Mouse (Mus musculus) heart, adult 2 months (tissue): ENCODE measurements around the gene Upp1. TPM values are rescaled to one million over a fixed set of nuclear protein-coding genes. Genes with fewer than 3 reads are reported as not detected.

Experiments used
- DNase-seq, 2 experiments: peaks; one replicate each; pipeline ENCODE4 v3.0.0; 2021
- H3K27ac ChIP-seq: fragments of 200-600 bp; 2 replicates; pipeline ENCODE4 v1.8.1; 2022
- H3K27me3 ChIP-seq: fragments of 200-500 bp; 2 replicates; pipeline ENCODE4 v1.6.1; 2012; ENCODE audit warnings: mild to moderate bottlenecking, low read length, inconsistent platforms, mixed read lengths; ENCODE audit not compliant: control insufficient read depth, insufficient read depth
- H3K36me3 ChIP-seq: fragments of 200-500 bp; 2 replicates; pipeline ENCODE4 v1.6.1; 2012; ENCODE audit warnings: low read length, inconsistent platforms; ENCODE audit not compliant: control insufficient read depth, insufficient read depth
- H3K4me1 ChIP-seq: fragments of 200-500 bp; 2 replicates; pipeline ENCODE4 v1.6.1; 2011; ENCODE audit warnings: low read length; ENCODE audit not compliant: control insufficient read depth, insufficient read depth
- H3K4me3 ChIP-seq: fragments of 200-600 bp; 2 replicates; pipeline ENCODE4 v1.8.1; 2022
- H3K79me2 ChIP-seq: fragments of 200-500 bp; replicated peaks from 2 replicates; pipeline ENCODE4 v1.6.1; 2012; ENCODE audit warnings: mild to moderate bottlenecking, inconsistent platforms, low read length, moderate library complexity, mixed read lengths; ENCODE audit not compliant: control insufficient read depth, insufficient read depth
- H3K9ac ChIP-seq: fragments of 200-500 bp; 2 replicates; pipeline ENCODE4 v1.6.1; 2012; ENCODE audit warnings: low read depth, mild to moderate bottlenecking, control low read depth, inconsistent platforms, low read length, mixed read lengths
- CTCF ChIP-seq: fragments of 200-600 bp; IDR thresholded peaks from 2 replicates; pipeline ENCODE4 v1.8.1; 2022; ENCODE audit warnings: antibody characterized with exemption, mild to moderate bottlenecking, moderate library complexity
- EP300 ChIP-seq: fragments of 200-500 bp; IDR thresholded peaks from 2 replicates; pipeline ENCODE4 v1.6.1; 2011; ENCODE audit warnings: low read depth, low read length, control low read depth; ENCODE audit not compliant: insufficient read depth
- POLR2A ChIP-seq: fragments of 200-500 bp; IDR thresholded peaks from 2 replicates; pipeline ENCODE4 v1.6.1; 2011; ENCODE audit warnings: mild to moderate bottlenecking, low read depth, low read length, control low read depth; ENCODE audit not compliant: insufficient read depth
- WGBS: fragments of 180-500 bp; shearing (Covaris S2); methylation state at CpG from one replicate; pipeline ENCODE4 v1.1.7; 2018; 5-methylcytosine and 5-hydroxymethylcytosine counted together
- intact Hi-C: fragments of 180-260 bp; cut with DNase I; formaldehyde crosslinking; loops from one replicate; pipeline ENCODE4 v1.15.1; 2025
- long read RNA-seq: library from polyadenylated mRNA; stranded (forward); transcript quantifications from one replicate; pipeline ENCODE4 v2.0.0, GENCODE M21; 2021
- polyA plus RNA-seq: library from polyadenylated mRNA; depleted of rRNA; stranded (reverse); fragments of >200 nt; gene quantifications from 2 replicates; pipeline ENCODE4 v1.2.3, GENCODE M21; 2012; rRNA removed
- total RNA-seq, 2 experiments: library from RNA; stranded (reverse); gene quantifications; 2 replicates each; pipeline ENCODE4 v1.2.3; 2021

The Upp1 gene
- 1 to 10 TPM; 4.6 to 5.2 TPM for total RNA-seq
- 7.4 and 9.9 TPM in 2 replicates for polyA plus RNA-seq
- long read RNA-seq, partial matches to known transcripts, result 0 of 2 reads
- long read RNA-seq, other reads (novel, unspliced or antisense), result 0 of 2 reads

DNA sequence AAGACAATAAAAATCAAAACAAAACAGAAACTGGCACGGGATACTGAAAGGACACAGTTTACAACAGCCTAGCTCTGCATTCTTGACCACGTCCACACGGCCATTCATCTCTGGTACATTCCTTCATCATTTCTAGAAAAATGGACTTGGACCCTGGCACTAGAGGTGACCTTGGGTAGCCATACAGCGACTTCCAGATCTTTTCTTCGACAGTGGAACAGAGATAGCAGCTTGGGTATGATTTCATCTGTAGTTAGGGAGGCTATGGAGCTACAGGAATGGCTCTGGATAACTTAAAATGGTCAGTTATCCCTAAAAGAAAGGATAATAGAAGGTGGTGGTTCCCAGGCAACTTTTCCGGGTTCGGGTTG, at the start of gene Upp1:
Upp1 (plus strand) TSS at position 54 of the 371 bp plus-strand sequence.
- no peak for TF ChIP-seq CTCF
- TF ChIP-seq POLR2A, result no peak
- TF ChIP-seq EP300, result no peak
- WGBS, result 1% methylated on average over 7 of the region's 7 CpGs
- no peaks in the 10 kb centered on the region for H3K79me2 ChIP-seq
- no peaks in the 10 kb centered on the region for H3K36me3 ChIP-seq
- no peak for DNase-seq
- peak within 1 kb of the TSS; percentile 61 for H3K9ac ChIP-seq
- peak within 1 kb of the TSS; percentile 60 for H3K4me3 ChIP-seq
- peaks cover 4% of the 10 kb centered on the region; the same call in 1 of the 2 replicates for H3K4me1 ChIP-seq
- peak within 1 kb of the TSS; percentile 64 for H3K27ac ChIP-seq
- H3K27me3 ChIP-seq, result no peaks in the 10 kb centered on the region
- intact Hi-C loops, result no loop called here

GRCm38 (mm10) chr11:9076444-9076843, 41.5 kb upstream of the Upp1 start:
- H3K27me3 ChIP-seq, result no peaks in the 10 kb centered on the region
- no peaks in the 10 kb centered on the region for H3K4me1 ChIP-seq
- intact Hi-C loops, result no loop called here
- no peak overlapping the region for H3K9ac ChIP-seq
- no peaks in the 10 kb centered on the region for H3K36me3 ChIP-seq
- WGBS, result 89% methylated on average over 3 of the region's 3 CpGs
- no peaks in the 10 kb centered on the region for H3K79me2 ChIP-seq
- no peak overlapping the region for H3K4me3 ChIP-seq
- TF ChIP-seq CTCF (no peak), EP300 (no peak), POLR2A (no peak)
- H3K27ac ChIP-seq, result no peak overlapping the region
- no peak for DNase-seq

DNA sequence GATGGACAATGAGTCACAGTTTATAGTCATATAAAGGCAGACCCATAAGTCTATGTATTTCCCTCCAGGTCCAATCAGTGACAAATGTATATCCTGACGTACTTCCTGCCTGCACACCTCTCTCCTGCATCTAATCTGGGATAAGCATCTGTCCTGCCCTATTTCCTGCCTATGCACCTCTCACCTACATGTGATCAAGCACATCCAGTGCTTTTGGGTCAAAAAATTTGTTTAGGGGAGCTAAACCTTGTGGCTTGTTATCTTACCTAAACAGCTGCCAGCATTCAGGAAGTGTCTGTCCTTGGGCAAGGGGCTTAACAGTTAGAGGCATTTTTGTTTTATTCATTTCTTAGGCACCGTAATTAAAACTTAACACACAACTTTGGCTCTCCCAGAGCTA, 4.7 kb upstream of the Upp1 start:
- WGBS, result 63% methylated on average over 2 of the region's 2 CpGs
- intact Hi-C loops, result no loop called here
- H3K27me3 ChIP-seq, result no peaks in the 10 kb centered on the region
- no peaks in the 10 kb centered on the region for H3K79me2 ChIP-seq
- no peaks in the 10 kb centered on the region for H3K36me3 ChIP-seq
- no peak overlapping the region for H3K27ac ChIP-seq
- no peak for DNase-seq
- no peak overlapping the region for H3K9ac ChIP-seq
- H3K4me1 ChIP-seq, result peaks cover 4% of the 10 kb centered on the region; the same call in 1 of the 2 replicates
- H3K4me3 ChIP-seq, result no peak overlapping the region
- no peak for TF ChIP-seq CTCF
- no peak for TF ChIP-seq EP300
- TF ChIP-seq POLR2A, result no peak

GRCm38 (mm10) chr11:9115367-9116120, 2.4 kb upstream of the Upp1 start:
- Histone ChIP-seq H3K79me2 (no peaks in the 10 kb centered on the region), H3K4me1 (peaks cover 4% of the 10 kb centered on the region; the same call in 1 of the 2 replicates), H3K4me3 (no peak overlapping the region), H3K27me3 (no peaks in the 10 kb centered on the region), H3K36me3 (no peaks in the 10 kb centered on the region), H3K9ac (no peak overlapping the region), H3K27ac (no peak overlapping the region)
- TF ChIP-seq EP300 (no peak), CTCF (no peak), POLR2A (no peak)
- DNase-seq, result no peak
- intact Hi-C loops, result loop anchor here (2.0 kb wide), 1 partner anchor 67 kb away; the partner anchor contains the start of genes Gm11992 and Sun3
- 39% methylated on average over 9 of the region's 9 CpGs for WGBS

- no peaks in the 10 kb centered on the region for H3K79me2 ChIP-seq
- intact Hi-C loops, result no loop called here
- no peak for DNase-seq
- no peak for TF ChIP-seq EP300
- TF ChIP-seq POLR2A, result no peak
- TF ChIP-seq CTCF, result no peak
- no peaks in the 10 kb centered on the region for H3K27me3 ChIP-seq
- WGBS, result 9% methylated on average over 10 of the region's 10 CpGs
- no peaks in the 10 kb centered on the region for H3K36me3 ChIP-seq
- peaks cover 4% of the 10 kb centered on the region; the same call in 1 of the 2 replicates for H3K4me1 ChIP-seq
- H3K27ac ChIP-seq, result no peak overlapping the region
- no peak overlapping the region for H3K9ac ChIP-seq
- H3K4me3 ChIP-seq, result no peak overlapping the region
These were observed 1.8 kb upstream of the Upp1 start for GRCm38 (mm10) chr11:9116121-9116520.

GRCm38 (mm10) chr11:9116916-9117315, 987 bp upstream of the Upp1 start:
- H3K4me3 ChIP-seq, result no peak overlapping the region
- no peaks in the 10 kb centered on the region for H3K27me3 ChIP-seq
- H3K36me3 ChIP-seq, result no peaks in the 10 kb centered on the region
- H3K27ac ChIP-seq, result peak overlapping the region; percentile 47
- H3K9ac ChIP-seq, result no peak overlapping the region
- no peaks in the 10 kb centered on the region for H3K79me2 ChIP-seq
- DNase-seq, result no peak
- intact Hi-C loops, result loop anchor here (1.0 kb wide), 1 partner anchor 106 kb away; the partner anchor contains the start of gene Hus1
- 3% methylated on average over 3 of the region's 3 CpGs for WGBS
- peaks cover 4% of the 10 kb centered on the region; the same call in 1 of the 2 replicates for H3K4me1 ChIP-seq
- TF ChIP-seq POLR2A (no peak), CTCF (no peak), EP300 (no peak)
